Mouse (Mus musculus): Measurements from ENCODE around the gene Man1c1. TPM values are rescaled to one million over a fixed set of nuclear protein-coding genes. Genes with fewer than 3 reads are reported as not detected.

Man1c1 gene
- polyA plus RNA-seq, 1 experiment from 2014 or later: 5.6 TPM

DNA sequence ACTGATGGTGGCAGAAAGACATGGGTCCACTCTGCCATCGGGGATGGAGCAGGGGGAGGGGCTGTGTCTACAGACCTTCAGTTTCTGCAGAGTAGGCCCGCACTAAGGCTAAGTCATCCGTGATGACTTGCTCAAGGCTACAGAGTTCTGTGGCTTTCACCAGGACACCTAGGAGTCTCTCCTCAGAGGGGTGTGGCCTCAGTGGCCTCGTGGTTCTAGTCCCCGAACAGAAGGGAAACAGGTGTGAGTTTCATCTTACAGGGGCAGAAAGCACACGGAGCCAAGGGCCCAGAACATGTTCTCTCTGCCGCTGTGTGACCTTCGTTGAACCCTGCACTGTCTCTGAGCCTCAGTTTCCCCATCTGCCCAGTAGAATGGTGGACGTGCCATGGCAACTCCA is 115.8 kb downstream of the Man1c1 start:
- Histone ChIP-seq H3K36me3 (ENCODE audit: control insufficient read depth, insufficient read depth, low read length) (no peaks in the 10 kb centered on the region), H3K27ac (ENCODE audit: low read depth, low read length) (no peak overlapping the region), H3K9me3 (ENCODE audit: control insufficient read depth, low read length) (no peaks in the 10 kb centered on the region), H3K4me2 (ENCODE audit: low read depth, low read length) (no peak overlapping the region), H3K9ac (replicated peaks; ENCODE audit: low read depth, low read length) (no peak overlapping the region), H3K4me1 (ENCODE audit: control insufficient read depth, insufficient read depth, low read length) (peaks cover 21% of the 10 kb centered on the region), H3K4me3 (ENCODE audit: low read depth, low read length) (no peak overlapping the region), H3K27me3 (ENCODE audit: control insufficient read depth, insufficient read depth, low read length) (no peaks in the 10 kb centered on the region)
- ATAC-seq (ENCODE audit: low read depth): no peak
- 90% methylated on average over 9 of the region's 9 CpGs for WGBS

DNA sequence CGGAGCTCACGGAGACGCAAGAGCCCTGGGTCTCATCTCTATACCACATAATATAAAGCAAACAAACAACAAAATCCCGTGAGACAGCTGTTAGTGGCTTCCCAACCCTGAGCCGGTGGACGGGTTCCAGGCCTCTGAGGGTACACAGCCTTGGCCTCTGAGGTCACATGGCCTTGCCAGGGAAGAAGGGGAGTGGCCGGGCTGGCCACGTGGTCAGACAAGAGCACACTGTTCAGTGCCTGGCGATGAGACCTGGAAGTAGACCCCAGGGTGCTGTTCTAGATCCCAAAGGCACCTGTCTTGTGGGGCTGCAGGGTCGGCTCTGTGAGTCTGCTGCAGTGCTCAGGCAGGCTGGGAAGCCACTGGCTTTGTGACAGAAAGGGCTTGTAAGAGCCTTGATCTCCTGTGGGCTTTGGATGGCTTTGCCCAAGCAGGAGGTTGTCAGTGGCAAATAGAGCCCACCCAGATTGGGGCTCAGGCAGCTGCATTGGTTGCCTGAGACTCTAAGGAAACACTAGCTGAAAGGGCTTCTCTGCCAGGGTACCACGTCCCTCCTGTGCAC is 116.4 kb downstream of the Man1c1 start:
- no peaks in the 10 kb centered on the region for H3K27me3 ChIP-seq (ENCODE audit: control insufficient read depth, insufficient read depth, low read length)
- ATAC-seq (ENCODE audit: low read depth): no peak
- no peaks in the 10 kb centered on the region for H3K9me3 ChIP-seq (ENCODE audit: control insufficient read depth, low read length)
- H3K36me3 ChIP-seq (ENCODE audit: control insufficient read depth, insufficient read depth, low read length): no peaks in the 10 kb centered on the region
- no peak overlapping the region for H3K9ac ChIP-seq (replicated peaks; ENCODE audit: low read depth, low read length)
- H3K4me2 ChIP-seq (ENCODE audit: low read depth, low read length): no peak overlapping the region
- 50% methylated on average over 11 of the region's 11 CpGs for WGBS
- H3K27ac ChIP-seq (ENCODE audit: low read depth, low read length): no peak overlapping the region
- H3K4me3 ChIP-seq (ENCODE audit: low read depth, low read length): no peak overlapping the region
- peaks cover 18% of the 10 kb centered on the region for H3K4me1 ChIP-seq (ENCODE audit: control insufficient read depth, insufficient read depth, low read length)

DNA sequence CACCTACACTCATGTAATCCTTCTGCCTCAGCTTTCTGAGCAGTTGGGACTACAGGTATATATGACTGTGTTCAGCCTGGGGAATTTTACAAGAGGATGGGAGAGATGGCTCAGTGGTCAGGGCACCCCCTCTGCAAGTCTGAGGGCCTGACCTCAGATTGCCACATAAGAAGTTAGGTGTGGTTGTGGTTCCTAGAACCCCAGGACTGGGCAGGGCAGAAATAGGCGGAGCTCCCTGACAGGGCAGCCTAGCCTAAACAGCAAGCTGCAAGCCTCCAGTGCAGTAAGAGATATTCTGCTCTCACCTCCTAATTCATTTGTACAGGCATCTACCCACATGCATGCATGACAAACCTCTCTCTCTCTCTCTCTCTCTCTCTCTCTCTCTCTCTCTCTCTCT is 117.5 kb downstream of the Man1c1 start:
- 92% methylated on average over 1 of the region's 1 CpGs for WGBS
- H3K9me3 ChIP-seq (ENCODE audit: control insufficient read depth, low read length): no peaks in the 10 kb centered on the region

DNA sequence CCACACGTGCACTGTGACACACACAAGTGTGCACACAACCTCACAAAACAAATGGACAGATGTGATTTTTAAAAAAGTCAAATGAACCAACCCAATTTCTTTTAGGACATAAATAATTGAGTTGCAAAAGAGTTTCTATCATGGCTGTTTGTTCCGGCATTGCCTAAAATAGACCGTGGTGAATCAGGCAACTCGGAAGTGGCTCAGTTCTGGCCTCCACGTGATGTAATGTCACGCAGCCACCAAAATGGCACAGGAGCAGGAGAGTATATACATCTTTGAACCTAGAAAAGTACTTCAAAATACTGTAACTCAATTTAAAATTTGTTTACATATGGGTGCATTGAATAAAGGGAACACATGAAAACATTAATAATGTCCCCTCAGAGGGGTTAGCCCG is 118.0 kb downstream of the Man1c1 start:
- H3K36me3 ChIP-seq (ENCODE audit: control insufficient read depth, insufficient read depth, low read length): no peaks in the 10 kb centered on the region
- no peak overlapping the region for H3K27ac ChIP-seq (ENCODE audit: low read depth, low read length)
- 0 out of 2 replicates have a peak, but pooled peaks cover 4% of the 10 kb centered on the region for H3K4me1 ChIP-seq (ENCODE audit: control insufficient read depth, insufficient read depth, low read length)
- H3K27me3 ChIP-seq (ENCODE audit: control insufficient read depth, insufficient read depth, low read length): no peaks in the 10 kb centered on the region
- H3K4me3 ChIP-seq (ENCODE audit: low read depth, low read length): no peak overlapping the region
- WGBS: 77% methylated on average over 7 of the region's 7 CpGs
- H3K9ac ChIP-seq (replicated peaks; ENCODE audit: low read depth, low read length): no peak overlapping the region
- ATAC-seq (ENCODE audit: low read depth): no peak
- H3K4me2 ChIP-seq (ENCODE audit: low read depth, low read length): no peak overlapping the region
- H3K9me3 ChIP-seq (ENCODE audit: control insufficient read depth, low read length): no peaks in the 10 kb centered on the region

More for the DNA sequence above, 117.5 kb downstream of the Man1c1 start:
- Histone ChIP-seq H3K4me1 (ENCODE audit: control insufficient read depth, insufficient read depth, low read length) (peaks cover 9% of the 10 kb centered on the region), H3K27ac (ENCODE audit: low read depth, low read length) (no peak overlapping the region), H3K36me3 (ENCODE audit: control insufficient read depth, insufficient read depth, low read length) (no peaks in the 10 kb centered on the region), H3K27me3 (ENCODE audit: control insufficient read depth, insufficient read depth, low read length) (no peaks in the 10 kb centered on the region), H3K4me2 (ENCODE audit: low read depth, low read length) (no peak overlapping the region), H3K9ac (replicated peaks; ENCODE audit: low read depth, low read length) (no peak overlapping the region), H3K4me3 (ENCODE audit: low read depth, low read length) (no peak overlapping the region)
- ATAC-seq (ENCODE audit: low read depth): no peak

- Histone ChIP-seq H3K4me3 (ENCODE audit: low read depth, low read length) (no peak overlapping the region), H3K4me1 (ENCODE audit: control insufficient read depth, insufficient read depth, low read length) (peaks cover 14% of the 10 kb centered on the region), H3K4me2 (ENCODE audit: low read depth, low read length) (no peak overlapping the region), H3K9me3 (ENCODE audit: control insufficient read depth, low read length) (no peaks in the 10 kb centered on the region), H3K9ac (replicated peaks; ENCODE audit: low read depth, low read length) (no peak overlapping the region), H3K27me3 (ENCODE audit: control insufficient read depth, insufficient read depth, low read length) (no peaks in the 10 kb centered on the region), H3K27ac (ENCODE audit: low read depth, low read length) (no peak overlapping the region), H3K36me3 (ENCODE audit: control insufficient read depth, insufficient read depth, low read length) (no peaks in the 10 kb centered on the region)
- ATAC-seq (ENCODE audit: low read depth): no peak
- WGBS: 71% methylated on average over 3 of the region's 3 CpGs
Observed at GRCm38 (mm10) chr4:134583513-134583912, 120.6 kb downstream of the Man1c1 start.

DNA sequence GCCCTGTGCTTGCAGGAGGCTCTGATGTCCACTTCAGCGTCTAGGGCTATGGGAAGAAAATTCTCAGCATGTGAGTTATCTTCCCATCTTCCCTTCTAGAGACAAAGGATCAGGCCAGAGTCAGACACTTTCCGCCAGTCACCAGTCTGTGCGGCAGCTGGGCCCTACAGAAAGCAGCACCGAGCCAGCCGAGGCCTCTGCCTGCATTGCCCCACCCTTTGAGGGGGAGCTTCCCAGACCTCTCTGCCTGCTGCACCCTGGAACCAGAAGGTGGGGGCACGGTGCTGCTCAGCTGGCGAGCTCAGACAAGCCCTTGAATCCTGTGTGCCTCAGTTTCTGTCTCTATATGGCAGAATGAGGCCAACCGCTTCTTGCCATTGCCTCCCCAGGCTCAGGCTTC is 122.7 kb downstream of the Man1c1 start:
- Histone ChIP-seq H3K4me3 (ENCODE audit: low read depth, low read length) (no peak overlapping the region), H3K9ac (replicated peaks; ENCODE audit: low read depth, low read length) (no peak overlapping the region), H3K36me3 (ENCODE audit: control insufficient read depth, insufficient read depth, low read length) (no peaks in the 10 kb centered on the region), H3K27ac (ENCODE audit: low read depth, low read length) (no peak overlapping the region), H3K4me1 (ENCODE audit: control insufficient read depth, insufficient read depth, low read length) (peaks cover 9% of the 10 kb centered on the region), H3K9me3 (ENCODE audit: control insufficient read depth, low read length) (no peaks in the 10 kb centered on the region), H3K4me2 (ENCODE audit: low read depth, low read length) (no peak overlapping the region), H3K27me3 (ENCODE audit: control insufficient read depth, insufficient read depth, low read length) (no peaks in the 10 kb centered on the region)
- 49% methylated on average over 8 of the region's 8 CpGs for WGBS
- ATAC-seq (ENCODE audit: low read depth): no peak

DNA sequence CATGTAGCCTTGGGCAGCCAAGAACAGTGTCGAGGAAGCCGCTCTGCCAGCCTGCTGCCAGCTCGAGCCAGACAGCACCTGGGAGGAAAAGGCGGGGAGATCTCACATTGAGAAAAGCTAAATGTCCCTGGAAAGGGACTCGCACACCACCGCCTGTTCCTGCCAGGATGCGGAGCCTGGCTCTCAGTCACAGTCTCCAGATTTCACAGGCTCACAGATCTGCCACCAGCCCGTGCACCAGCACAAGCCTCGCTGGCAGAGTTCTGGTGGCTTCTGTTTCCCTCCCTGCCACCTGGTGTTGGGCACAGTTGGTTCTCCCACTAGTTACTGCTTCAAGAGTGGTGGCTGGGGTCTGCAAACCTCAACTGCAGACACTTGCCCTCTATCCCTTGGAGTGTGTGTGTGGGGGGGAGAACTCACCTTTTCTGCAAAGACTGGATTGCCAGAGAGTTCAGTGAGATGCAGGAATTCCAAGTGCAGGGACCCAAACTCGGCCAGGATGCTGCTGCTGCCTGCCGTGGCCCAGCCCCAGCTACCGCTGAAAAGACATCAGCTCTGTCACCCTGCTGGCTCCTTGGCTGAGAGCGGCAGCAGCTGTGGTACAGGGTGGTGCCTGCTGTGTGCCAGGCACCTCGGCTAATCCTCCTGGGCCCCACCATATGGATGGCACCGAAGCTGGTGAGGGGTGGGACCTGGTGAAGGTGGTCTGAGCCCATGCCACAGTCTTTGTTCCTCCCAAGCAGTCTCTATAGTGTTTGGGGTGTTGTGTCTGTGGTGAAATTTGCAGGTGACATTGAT is 123.5 kb downstream of the Man1c1 start:
- 0 out of 2 replicates have a peak, but pooled peaks have one; percentile 60 for ATAC-seq (ENCODE audit: low read depth)
- Histone ChIP-seq H3K9ac (replicated peaks; ENCODE audit: low read depth, low read length) (no peak overlapping the region), H3K36me3 (ENCODE audit: control insufficient read depth, insufficient read depth, low read length) (no peaks in the 10 kb centered on the region), H3K9me3 (ENCODE audit: control insufficient read depth, low read length) (no peaks in the 10 kb centered on the region), H3K27ac (ENCODE audit: low read depth, low read length) (peak overlapping the region; percentile 39; the same call in 1 of the 2 replicates), H3K4me2 (ENCODE audit: low read depth, low read length) (no peak overlapping the region), H3K27me3 (ENCODE audit: control insufficient read depth, insufficient read depth, low read length) (no peaks in the 10 kb centered on the region), H3K4me3 (ENCODE audit: low read depth, low read length) (no peak overlapping the region), H3K4me1 (ENCODE audit: control insufficient read depth, insufficient read depth, low read length) (peaks cover 9% of the 10 kb centered on the region)
- WGBS: 57% methylated on average over 15 of the region's 15 CpGs

DNA sequence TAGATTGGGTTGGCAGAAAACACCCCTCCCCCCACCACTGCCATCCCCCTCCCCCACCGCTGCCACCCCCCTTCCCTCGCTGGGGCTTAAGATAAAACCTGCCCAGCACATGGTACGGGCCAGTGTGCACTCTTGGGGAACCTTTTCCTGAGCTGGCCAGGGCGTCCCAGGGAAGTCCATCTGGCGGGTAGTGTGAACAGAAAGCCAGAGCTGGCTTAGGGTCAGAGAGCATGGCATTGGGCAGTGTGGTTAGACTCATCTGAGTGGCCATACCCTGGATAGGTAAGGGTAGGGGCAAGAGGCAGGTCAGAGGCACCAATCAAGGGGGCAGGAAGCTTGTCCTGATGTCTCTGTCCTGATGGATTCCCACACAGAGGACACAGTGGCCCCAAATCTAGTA is 124.5 kb downstream of the Man1c1 start:
- no peak for ATAC-seq (ENCODE audit: low read depth)
- 27% methylated on average over 5 of the region's 5 CpGs for WGBS

DNA sequence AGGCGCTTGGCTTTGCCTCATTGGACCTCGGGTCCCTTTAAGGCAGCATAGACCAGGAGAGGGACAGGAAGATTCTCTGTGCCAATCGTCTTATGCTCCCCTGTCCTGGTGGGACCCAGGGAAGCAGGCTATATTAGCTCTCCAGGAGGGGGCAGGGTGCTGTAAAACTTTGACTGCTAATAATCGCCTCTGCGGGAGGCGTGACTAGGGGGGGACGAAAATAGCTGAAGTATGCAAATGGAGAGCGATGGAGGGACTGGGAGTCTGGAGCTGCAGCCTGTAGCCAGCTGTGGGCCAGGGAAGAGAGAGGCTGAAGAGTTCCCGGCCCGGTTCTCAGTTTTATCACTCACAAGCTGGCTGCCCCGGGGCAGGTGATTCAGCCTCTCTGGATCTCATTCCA is 124.9 kb downstream of the Man1c1 start:
- no peak for ATAC-seq (ENCODE audit: low read depth)
- Histone ChIP-seq H3K4me2 (ENCODE audit: low read depth, low read length) (no peak overlapping the region), H3K9me3 (ENCODE audit: control insufficient read depth, low read length) (no peaks in the 10 kb centered on the region)

More for the DNA sequence above, 124.5 kb downstream of the Man1c1 start:
- no peak overlapping the region for H3K4me3 ChIP-seq (ENCODE audit: low read depth, low read length)
- no peaks in the 10 kb centered on the region for H3K36me3 ChIP-seq (ENCODE audit: control insufficient read depth, insufficient read depth, low read length)
- no peaks in the 10 kb centered on the region for H3K9me3 ChIP-seq (ENCODE audit: control insufficient read depth, low read length)
- no peak overlapping the region for H3K4me2 ChIP-seq (ENCODE audit: low read depth, low read length)
- no peak overlapping the region for H3K9ac ChIP-seq (replicated peaks; ENCODE audit: low read depth, low read length)
- peaks cover 9% of the 10 kb centered on the region for H3K4me1 ChIP-seq (ENCODE audit: control insufficient read depth, insufficient read depth, low read length)
- 0 out of 2 replicates have a peak overlapping the region, but pooled peaks have one; percentile 7 for H3K27ac ChIP-seq (ENCODE audit: low read depth, low read length)
- no peaks in the 10 kb centered on the region for H3K27me3 ChIP-seq (ENCODE audit: control insufficient read depth, insufficient read depth, low read length)

More for the DNA sequence above, 124.9 kb downstream of the Man1c1 start:
- no peaks in the 10 kb centered on the region for H3K27me3 ChIP-seq (ENCODE audit: control insufficient read depth, insufficient read depth, low read length)
- H3K4me1 ChIP-seq (ENCODE audit: control insufficient read depth, insufficient read depth, low read length): peaks cover 9% of the 10 kb centered on the region
- H3K9ac ChIP-seq (replicated peaks; ENCODE audit: low read depth, low read length): no peak overlapping the region
- H3K27ac ChIP-seq (ENCODE audit: low read depth, low read length): no peak overlapping the region
- 9% methylated on average over 11 of the region's 11 CpGs for WGBS
- no peaks in the 10 kb centered on the region for H3K36me3 ChIP-seq (ENCODE audit: control insufficient read depth, insufficient read depth, low read length)
- H3K4me3 ChIP-seq (ENCODE audit: low read depth, low read length): no peak overlapping the region

All from neural tube, embryonic 14.5 days (tissue).